Mouse (Mus musculus): ENCODE data around the gene Usp32. TPM values are rescaled to one million over a fixed set of nuclear protein-coding genes. Genes with fewer than 3 reads are reported as not detected.
A peak's percentile ranks its signal among the peaks of the same experiment; 100 is the strongest.

Gene Usp32
- polyA plus RNA-seq, 1 experiment, result 54.3 TPM

- 67% methylated on average over 6 of the region's 6 CpGs for WGBS
- TF ChIP-seq POLR2A (IDR thresholded peaks at IDR 0.05; ENCODE audit: borderline replicate concordance, control insufficient read depth, low read depth, low read length) (no peak), CTCF (IDR thresholded peaks at IDR 0.05; ENCODE audit: control insufficient read depth, insufficient read depth, low read length) (no peak)
- no peak overlapping the region for H3K27ac ChIP-seq (ENCODE audit: control insufficient read depth, insufficient read depth, low read depth, low read length, poor library complexity)
- no peaks in the 10 kb centered on the region; the same call in 1 of the 2 replicates for H3K4me1 ChIP-seq (ENCODE audit: control insufficient read depth, insufficient read depth, low read length)
- H3K4me3 ChIP-seq (replicated peaks; ENCODE audit: control insufficient read depth, low read depth, low read length), result no peak overlapping the region
Measured at GRCm38 (mm10) chr11:84985421-84985820, 154.5 kb downstream of the Usp32 start.

GRCm38 (mm10) chr11:84980697-84981096 is 159.3 kb downstream of the Usp32 start:
- TF ChIP-seq CTCF (IDR thresholded peaks at IDR 0.05; ENCODE audit: control insufficient read depth, insufficient read depth, low read length) (no peak), POLR2A (IDR thresholded peaks at IDR 0.05; ENCODE audit: borderline replicate concordance, control insufficient read depth, low read depth, low read length) (no peak)
- Histone ChIP-seq H3K4me3 (replicated peaks; ENCODE audit: control insufficient read depth, low read depth, low read length) (no peak overlapping the region), H3K27ac (ENCODE audit: control insufficient read depth, insufficient read depth, low read depth, low read length, poor library complexity) (no peak overlapping the region), H3K4me1 (ENCODE audit: control insufficient read depth, insufficient read depth, low read length) (peaks cover 3% of the 10 kb centered on the region; the same call in 1 of the 2 replicates)
- 87% methylated on average over 2 of the region's 2 CpGs for WGBS

GRCm38 (mm10) chr11:84979351-84979750 is 160.6 kb downstream of the Usp32 start:
- no peak overlapping the region for H3K4me3 ChIP-seq (replicated peaks; ENCODE audit: control insufficient read depth, low read depth, low read length)
- WGBS, result 16% methylated on average over 1 of the region's 1 CpGs
- no peak for TF ChIP-seq CTCF (IDR thresholded peaks at IDR 0.05; ENCODE audit: control insufficient read depth, insufficient read depth, low read length)
- TF ChIP-seq POLR2A (IDR thresholded peaks at IDR 0.05; ENCODE audit: borderline replicate concordance, control insufficient read depth, low read depth, low read length), result no peak
- peaks cover 3% of the 10 kb centered on the region; the same call in 1 of the 2 replicates for H3K4me1 ChIP-seq (ENCODE audit: control insufficient read depth, insufficient read depth, low read length)
- H3K27ac ChIP-seq (ENCODE audit: control insufficient read depth, insufficient read depth, low read depth, low read length, poor library complexity), result no peak overlapping the region

GRCm38 (mm10) chr11:84978113-84978512 is 161.8 kb downstream of the Usp32 start:
- 60% methylated on average over 2 of the region's 2 CpGs for WGBS
- Histone ChIP-seq H3K27ac (ENCODE audit: control insufficient read depth, insufficient read depth, low read depth, low read length, poor library complexity) (no peak overlapping the region), H3K4me3 (replicated peaks; ENCODE audit: control insufficient read depth, low read depth, low read length) (no peak overlapping the region), H3K4me1 (ENCODE audit: control insufficient read depth, insufficient read depth, low read length) (peaks cover 3% of the 10 kb centered on the region; the same call in 1 of the 2 replicates)
- TF ChIP-seq POLR2A (IDR thresholded peaks at IDR 0.05; ENCODE audit: borderline replicate concordance, control insufficient read depth, low read depth, low read length) (no peak), CTCF (IDR thresholded peaks at IDR 0.05; ENCODE audit: control insufficient read depth, insufficient read depth, low read length) (peak; percentile 46; the same call in 1 of the 2 replicates)

- Histone ChIP-seq H3K4me3 (replicated peaks; ENCODE audit: control insufficient read depth, low read depth, low read length) (no peak overlapping the region), H3K27ac (ENCODE audit: control insufficient read depth, insufficient read depth, low read depth, low read length, poor library complexity) (no peak overlapping the region), H3K4me1 (ENCODE audit: control insufficient read depth, insufficient read depth, low read length) (peaks cover 3% of the 10 kb centered on the region; the same call in 1 of the 2 replicates)
- TF ChIP-seq CTCF (IDR thresholded peaks at IDR 0.05; ENCODE audit: control insufficient read depth, insufficient read depth, low read length), result no peak
- no peak for TF ChIP-seq POLR2A (IDR thresholded peaks at IDR 0.05; ENCODE audit: borderline replicate concordance, control insufficient read depth, low read depth, low read length)
- 71% methylated on average over 3 of the region's 3 CpGs for WGBS
Measured at GRCm38 (mm10) chr11:84977385-84977952, 162.5 kb downstream of the Usp32 start.

- H3K27ac ChIP-seq (ENCODE audit: control insufficient read depth, insufficient read depth, low read depth, low read length, poor library complexity), result no peak overlapping the region
- WGBS, result 78% methylated on average over 3 of the region's 3 CpGs
Measured at GRCm38 (mm10) chr11:84976706-84977105, 163.3 kb downstream of the Usp32 start.

GRCm38 (mm10) chr11:84974582-84974981 is 165.4 kb downstream of the Usp32 start:
- no peak for TF ChIP-seq POLR2A (IDR thresholded peaks at IDR 0.05; ENCODE audit: borderline replicate concordance, control insufficient read depth, low read depth, low read length)
- no peak for TF ChIP-seq CTCF (IDR thresholded peaks at IDR 0.05; ENCODE audit: control insufficient read depth, insufficient read depth, low read length)

More at GRCm38 (mm10) chr11:84976706-84977105, 163.3 kb downstream of the Usp32 start:
- TF ChIP-seq POLR2A (IDR thresholded peaks at IDR 0.05; ENCODE audit: borderline replicate concordance, control insufficient read depth, low read depth, low read length), result no peak
- TF ChIP-seq CTCF (IDR thresholded peaks at IDR 0.05; ENCODE audit: control insufficient read depth, insufficient read depth, low read length), result no peak
- peaks cover 3% of the 10 kb centered on the region; the same call in 1 of the 2 replicates for H3K4me1 ChIP-seq (ENCODE audit: control insufficient read depth, insufficient read depth, low read length)
- no peak overlapping the region for H3K4me3 ChIP-seq (replicated peaks; ENCODE audit: control insufficient read depth, low read depth, low read length)

GRCm38 (mm10) chr11:84973661-84974060 is 166.3 kb downstream of the Usp32 start:
- TF ChIP-seq CTCF (IDR thresholded peaks at IDR 0.05; ENCODE audit: control insufficient read depth, insufficient read depth, low read length) (no peak), POLR2A (IDR thresholded peaks at IDR 0.05; ENCODE audit: borderline replicate concordance, control insufficient read depth, low read depth, low read length) (no peak)
- Histone ChIP-seq H3K27ac (ENCODE audit: control insufficient read depth, insufficient read depth, low read depth, low read length, poor library complexity) (no peak overlapping the region), H3K4me1 (ENCODE audit: control insufficient read depth, insufficient read depth, low read length) (no peaks in the 10 kb centered on the region), H3K4me3 (replicated peaks; ENCODE audit: control insufficient read depth, low read depth, low read length) (no peak overlapping the region)
- WGBS, result 65% methylated on average over 5 of the region's 5 CpGs

More at GRCm38 (mm10) chr11:84974582-84974981, 165.4 kb downstream of the Usp32 start:
- H3K27ac ChIP-seq (ENCODE audit: control insufficient read depth, insufficient read depth, low read depth, low read length, poor library complexity), result no peak overlapping the region
- 73% methylated on average over 7 of the region's 7 CpGs for WGBS
- no peak overlapping the region for H3K4me3 ChIP-seq (replicated peaks; ENCODE audit: control insufficient read depth, low read depth, low read length)
- H3K4me1 ChIP-seq (ENCODE audit: control insufficient read depth, insufficient read depth, low read length), result peaks cover 1% of the 10 kb centered on the region; the same call in 1 of the 2 replicates

Measured in bone marrow, adult 2 months (tissue).